Mouse (Mus musculus) adrenal gland, postnatal 36 days (tissue): ENCODE measurements around the gene Gng12. TPM values are rescaled to one million over a fixed set of nuclear protein-coding genes. Genes with fewer than 3 reads are reported as not detected.
A peak's percentile ranks its signal among the peaks of the same experiment; 100 is the strongest.
"Not testable (repeated sequence)": the region's sequence is repeated elsewhere in the genome, so short reads cannot be mapped to it uniquely, and the experiment has no call there.

ENCODE experiments used
- DNase-seq, 2 experiments: peaks; one replicate each; pipeline ENCODE4 v3.0.0; 2021; ENCODE audit warnings: mixed read lengths in 1 of 2
- total RNA-seq, 2 experiments: library from RNA; stranded (reverse); gene quantifications; 2 replicates each; pipeline ENCODE4 v1.2.3; 2021

The Gng12 gene
- total RNA-seq, 2 experiments from 2014 or later: 69.8 to 94.6 TPM

GRCm38 (mm10) chr6:66953951-66954519, 57.8 kb downstream of the Gng12 start:
- no peak for DNase-seq

DNA sequence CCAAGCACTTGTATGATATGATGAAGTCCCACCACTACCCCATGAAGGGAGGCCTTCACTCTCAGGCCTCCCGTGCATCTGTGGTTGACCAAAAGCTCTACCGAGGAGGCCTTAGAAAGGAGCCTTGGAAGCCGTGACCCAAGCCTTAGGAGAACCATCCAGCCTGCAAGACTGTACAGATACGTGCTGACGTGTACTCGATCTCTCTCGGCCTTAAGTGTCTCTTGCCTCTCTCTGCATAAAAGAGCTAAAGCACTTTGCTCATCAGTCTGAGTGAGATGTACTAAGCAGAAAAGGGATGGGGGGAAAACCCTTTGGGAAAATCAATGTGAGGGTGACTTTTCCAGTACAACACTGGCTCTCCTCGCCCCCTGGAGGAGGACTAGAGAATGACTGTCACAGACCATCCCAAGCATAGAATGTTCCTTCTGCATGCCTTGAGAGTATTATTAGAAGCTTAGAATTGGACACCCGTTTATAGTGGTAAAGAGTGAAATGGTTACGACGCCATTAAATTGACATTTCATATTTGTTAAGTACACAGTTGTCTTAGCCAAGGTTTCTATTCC, 59.0 kb downstream of the Gng12 start:
- DNase-seq: peak; percentile 48 to 67

GRCm38 (mm10) chr6:66958466-66959235, 62.5 kb downstream of the Gng12 start:
- no peak for DNase-seq

GRCm38 (mm10) chr6:66962582-66963043, 66.4 kb downstream of the Gng12 start:
- DNase-seq: peak; percentile 33 to 56

- no peak for DNase-seq
These were observed 66.9 kb downstream of the Gng12 start for GRCm38 (mm10) chr6:66963068-66963467.

- not testable (repeated sequence) for DNase-seq
These were observed 67.5 kb downstream of the Gng12 start for GRCm38 (mm10) chr6:66963651-66964050.

DNA sequence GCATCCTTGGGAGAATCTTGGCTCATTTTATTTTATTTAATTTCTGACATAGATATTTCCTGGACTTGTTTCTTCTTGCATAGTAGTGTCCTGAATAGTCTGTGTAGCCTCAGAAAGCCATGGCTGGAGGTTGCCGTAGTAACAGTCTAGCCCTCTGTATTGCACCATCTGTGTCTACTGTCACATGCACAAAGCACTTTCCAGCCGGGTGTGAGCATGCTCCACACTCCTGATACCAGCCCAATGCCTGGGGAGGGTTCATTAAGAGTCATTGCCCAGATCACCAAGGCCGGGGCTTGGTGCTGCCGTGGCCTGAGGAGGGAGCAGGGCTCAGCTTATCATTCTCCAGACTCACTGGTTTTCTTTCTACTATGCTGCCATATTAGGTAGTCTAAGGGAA, 68.0 kb downstream of the Gng12 start:
- DNase-seq: peak; percentile 41 to 52

DNA sequence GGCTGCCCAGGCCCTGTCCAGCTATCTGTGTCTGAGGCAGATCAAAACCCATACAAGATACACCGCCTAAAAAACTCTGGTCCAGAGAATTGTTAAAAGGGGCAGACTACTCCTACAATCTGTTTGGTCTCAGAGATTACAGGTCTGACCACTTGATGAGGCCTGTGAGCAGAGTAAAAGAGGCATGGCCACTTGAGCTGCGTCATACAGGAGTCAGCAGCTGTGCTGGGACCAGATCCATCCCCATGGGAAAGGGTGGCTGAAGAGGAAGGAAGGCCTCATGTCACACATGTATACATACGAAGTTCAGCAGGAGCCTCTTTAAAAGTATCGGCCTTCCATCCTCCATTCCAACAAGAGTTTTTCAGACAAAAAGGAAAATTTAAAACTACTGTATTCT, 69.0 kb downstream of the Gng12 start:
- no peak for DNase-seq

DNA sequence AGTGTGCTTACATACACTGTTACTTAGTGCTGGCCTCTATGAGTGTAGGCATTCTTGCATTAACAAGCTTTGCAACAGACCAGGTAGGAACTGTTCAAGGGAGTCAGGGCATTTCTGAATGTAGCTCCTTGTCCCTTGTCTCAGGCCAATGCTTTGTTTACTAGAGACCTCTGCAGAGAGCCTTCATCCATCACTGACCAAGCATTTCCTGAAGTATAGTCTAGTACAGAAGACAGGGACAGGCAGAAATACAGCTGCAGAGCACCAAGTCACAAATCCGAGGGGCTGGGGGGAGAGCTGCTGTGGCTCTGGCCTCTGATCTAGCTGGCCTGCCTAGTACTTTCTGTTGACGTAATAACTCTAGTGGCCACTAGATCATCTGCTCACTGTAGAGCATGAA, 71.6 kb downstream of the Gng12 start:
- DNase-seq: no peak

DNA sequence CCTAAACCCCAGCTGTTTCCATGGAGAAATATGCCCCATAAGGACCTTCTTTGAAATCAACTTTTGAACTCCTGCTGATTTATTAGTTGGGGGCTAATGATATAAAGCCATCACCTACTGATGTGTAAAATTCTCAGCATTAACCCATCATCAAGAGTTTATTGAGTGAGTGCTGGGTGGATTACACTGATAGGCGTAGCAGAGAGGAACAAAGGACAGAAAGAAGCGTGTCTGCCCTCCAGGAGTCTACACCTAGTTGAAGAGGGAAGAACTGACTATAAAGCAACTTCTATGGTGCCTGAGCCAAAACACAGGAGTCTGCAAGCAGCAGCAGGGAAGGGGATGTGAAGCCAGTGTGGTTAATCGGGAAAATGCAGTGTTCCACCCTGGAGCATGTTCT, 73.2 kb downstream of the Gng12 start:
- DNase-seq: no peak

- DNase-seq: no peak
These were observed 76.1 kb downstream of the Gng12 start for GRCm38 (mm10) chr6:66972300-66972699.

DNA sequence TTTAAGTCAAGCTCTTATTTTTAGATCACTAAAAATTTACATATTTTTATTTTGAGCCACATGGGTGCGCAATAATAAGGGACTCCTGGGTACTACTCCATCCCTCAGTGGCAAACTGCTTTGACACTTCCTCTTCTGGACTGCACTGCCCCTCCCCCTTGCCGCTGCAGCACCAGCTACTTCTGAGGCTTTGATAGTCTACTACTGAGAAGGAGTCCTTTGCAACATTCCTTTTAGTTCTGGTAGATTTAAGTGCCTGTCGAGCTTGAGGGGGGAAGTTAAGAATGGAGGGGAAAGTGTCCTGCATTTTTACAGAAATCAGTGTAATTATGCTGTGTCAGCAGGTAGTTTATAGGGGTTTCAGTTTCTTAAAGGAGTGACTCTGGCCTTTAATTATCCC, 77.0 kb downstream of the Gng12 start:
- peak in 1 of 2 experiments; percentile 31 for DNase-seq

DNA sequence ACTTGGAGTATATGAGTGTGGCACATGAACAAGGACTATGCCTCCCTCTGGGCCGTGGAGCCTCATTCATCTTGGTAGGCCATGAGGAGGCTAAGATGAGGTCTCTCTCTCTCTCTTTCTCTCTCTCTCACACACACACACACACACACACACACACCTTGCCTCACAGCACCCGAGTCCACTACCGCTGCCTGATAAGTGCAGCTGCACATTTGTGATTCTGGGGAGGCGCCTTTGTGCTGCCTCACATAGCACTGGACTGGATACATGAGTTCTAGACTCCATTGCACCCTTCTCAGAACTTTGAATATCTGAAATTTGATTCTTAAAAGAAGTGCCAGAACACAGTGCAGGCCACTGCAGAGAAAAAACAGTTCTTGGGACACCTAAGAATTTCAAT, 79.3 kb downstream of the Gng12 start:
- no peak for DNase-seq

GRCm38 (mm10) chr6:66979197-66979596, 83.0 kb downstream of the Gng12 start:
- DNase-seq: no peak

DNA sequence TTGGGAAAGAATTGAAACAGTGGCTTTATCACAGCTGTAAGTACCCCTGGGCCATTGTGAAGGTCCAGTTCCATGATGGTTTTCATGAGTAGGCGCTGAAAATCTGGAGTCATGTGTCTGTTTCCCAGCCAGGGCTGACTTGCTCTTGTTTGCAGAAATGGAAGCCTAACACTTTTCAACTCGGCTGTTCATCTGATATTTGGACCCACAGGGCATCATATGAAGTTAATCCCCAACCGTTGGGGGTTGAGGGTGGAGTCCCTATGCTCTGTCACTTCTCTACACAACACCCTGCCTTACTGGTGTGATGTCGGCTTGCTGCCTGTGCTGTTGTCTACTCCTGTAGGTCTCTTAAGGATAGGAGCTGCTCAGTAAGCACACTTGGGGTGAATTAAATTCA, 83.8 kb downstream of the Gng12 start:
- DNase-seq: no peak

- no peak for DNase-seq
These were observed 85.2 kb downstream of the Gng12 start for GRCm38 (mm10) chr6:66981366-66981765.

DNA sequence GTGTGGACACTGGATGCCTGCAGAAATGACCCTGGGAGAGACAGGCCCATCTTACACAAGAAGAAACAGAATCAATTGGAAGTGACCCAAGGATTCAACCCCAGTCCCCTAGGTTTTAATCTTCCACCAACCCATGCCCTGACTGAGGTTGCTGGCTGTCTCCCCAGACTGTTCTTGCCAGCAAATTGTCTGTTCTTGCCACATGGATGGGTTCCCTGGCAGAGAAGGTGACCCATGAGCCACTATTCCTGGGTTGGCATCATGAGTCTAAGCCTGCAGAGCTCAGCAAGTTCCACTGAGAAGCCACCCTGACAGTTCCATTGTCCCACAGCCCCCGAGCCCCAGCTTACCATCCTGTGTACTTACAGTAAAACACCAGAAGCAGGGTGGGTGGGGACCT, 85.7 kb downstream of the Gng12 start:
- DNase-seq: peak; percentile 31 to 72

- DNase-seq: no peak
These were observed 87.9 kb downstream of the Gng12 start for GRCm38 (mm10) chr6:66984079-66984478.

DNA sequence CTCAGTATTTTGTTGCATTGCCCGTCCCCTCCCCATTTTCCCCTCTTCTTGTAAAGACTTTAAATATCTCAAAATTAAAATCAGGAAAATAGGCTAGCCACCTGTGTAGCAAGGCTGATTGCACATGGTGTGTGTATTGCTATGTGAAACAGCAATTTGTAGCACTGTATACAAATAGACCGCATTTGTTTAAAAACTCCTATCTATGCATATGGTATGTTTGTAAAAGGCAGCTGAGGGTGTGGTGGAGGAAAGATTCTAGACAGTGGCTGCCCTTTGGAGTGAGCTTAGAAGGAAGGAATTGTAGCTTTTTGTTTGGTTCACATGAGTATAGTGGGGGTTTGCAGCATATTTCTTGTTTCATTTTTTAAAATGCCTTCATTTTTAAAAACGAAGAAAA, 88.5 kb downstream of the Gng12 start:
- DNase-seq: no peak

DNA sequence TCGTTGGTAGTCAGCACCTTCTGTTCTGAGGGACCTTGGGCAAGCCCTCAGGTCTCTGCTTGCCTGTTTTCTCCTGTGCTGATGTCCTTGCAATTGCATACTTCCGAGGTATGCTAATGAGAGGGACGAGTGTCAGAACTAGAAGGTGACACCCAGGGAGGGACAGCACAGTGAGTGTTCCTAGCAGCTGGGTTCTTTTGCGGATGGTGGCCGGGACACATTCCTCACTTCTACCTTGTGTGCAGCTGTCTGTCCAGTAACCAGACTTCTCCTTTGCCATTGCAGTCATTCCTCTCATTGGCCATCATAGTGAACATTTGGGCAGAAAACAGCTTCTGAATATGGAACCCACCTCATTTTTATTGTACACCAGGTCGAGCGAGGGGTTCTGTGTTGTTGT, 89.3 kb downstream of the Gng12 start:
- DNase-seq: no peak

- DNase-seq: no peak
These were observed 89.9 kb downstream of the Gng12 start for GRCm38 (mm10) chr6:66986063-66986462.

GRCm38 (mm10) chr6:66987643-66988042, 91.4 kb downstream of the Gng12 start:
- no peak for DNase-seq

DNA sequence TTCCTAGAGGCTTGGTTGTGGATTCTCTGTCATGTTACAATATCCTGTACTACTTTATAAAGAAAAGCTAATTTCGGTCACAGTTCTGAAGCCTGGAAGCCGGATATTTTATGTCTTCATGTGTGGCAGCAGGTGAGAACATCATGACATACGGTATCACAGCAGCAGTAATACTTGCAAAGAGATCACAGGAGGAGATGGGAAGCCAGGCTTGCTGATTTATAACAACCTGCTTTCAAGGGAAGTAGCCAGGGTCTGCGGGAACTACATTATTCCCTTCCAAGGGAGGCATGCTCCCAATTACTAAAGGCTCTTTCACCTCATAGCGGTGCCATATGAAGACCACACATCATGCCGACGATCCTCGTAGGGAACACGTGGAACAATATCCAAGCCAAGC, 92.2 kb downstream of the Gng12 start:
- DNase-seq: no peak

- no peak for DNase-seq
These were observed 92.8 kb downstream of the Gng12 start for GRCm38 (mm10) chr6:66989037-66989436.
